Mouse (Mus musculus): Measurements from ENCODE around the gene Ppt1.

The Ppt1 gene

GRCm38 (mm10) chr4:122897750-122898149, 61.7 kb downstream of the Ppt1 start:
- in situ Hi-C loops (cut with MboI, MseI) = loop anchor here (25.0 kb wide), 1 partner anchor 665 kb away; no protein-coding TSS in a partner anchor

- in situ Hi-C loops (cut with MboI, MseI) = loop anchor here (25.0 kb wide), 1 partner anchor 664 kb away; no protein-coding TSS in a partner anchor
These were observed 62.3 kb downstream of the Ppt1 start for GRCm38 (mm10) chr4:122898313-122898712.

GRCm38 (mm10) chr4:122902156-122902555, 66.1 kb downstream of the Ppt1 start:
- in situ Hi-C loops (cut with MboI, MseI) = no loop called here

DNA sequence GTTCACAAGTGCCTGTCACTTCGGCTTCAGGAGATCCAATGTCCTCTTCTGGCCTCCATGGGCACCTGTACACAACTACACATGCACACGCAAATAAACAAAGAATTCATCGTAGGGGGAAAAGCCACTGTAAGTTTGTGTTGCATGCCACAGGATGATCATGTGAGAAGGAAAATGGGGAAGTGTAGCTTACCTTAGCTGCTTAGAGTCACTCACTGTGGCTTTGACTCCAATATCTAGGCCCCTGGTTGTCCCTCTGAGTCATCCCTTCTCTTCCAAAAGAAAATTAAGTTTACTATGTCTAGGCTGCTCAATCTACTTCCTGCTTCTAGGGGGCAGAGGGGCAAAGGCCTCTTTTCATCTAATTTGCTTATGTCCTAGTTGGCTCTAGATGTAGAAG, 67.7 kb downstream of the Ppt1 start:
- in situ Hi-C loops (cut with MboI, MseI) = no loop called here

- in situ Hi-C loops (cut with MboI, MseI) = no loop called here
These were observed 69.3 kb downstream of the Ppt1 start for GRCm38 (mm10) chr4:122905359-122905758.
